Mouse (Mus musculus): Measurements from ENCODE around the gene Ndc1. TPM values are rescaled to one million over a fixed set of nuclear protein-coding genes. Genes with fewer than 3 reads are reported as not detected.

Gene Ndc1
- polyA plus RNA-seq, 1 experiment, result 77.2 TPM

GRCm38 (mm10) chr4:107443621-107444020 is 76.0 kb downstream of the Ndc1 start:
- Histone ChIP-seq H3K36me3 (ENCODE audit: control insufficient read depth, insufficient read depth, low read length, poor library complexity, severe bottlenecking) (no peaks in the 10 kb centered on the region), H3K27ac (ENCODE audit: insufficient read depth, low read length) (no peak overlapping the region), H3K27me3 (ENCODE audit: control insufficient read depth, insufficient read depth, low read length, poor library complexity, severe bottlenecking) (no peaks in the 10 kb centered on the region; the same call in 1 of the 2 replicates), H3K4me1 (ENCODE audit: control insufficient read depth, insufficient read depth, low read length) (no peaks in the 10 kb centered on the region), H3K9ac (ENCODE audit: low read depth, poor library complexity, severe bottlenecking) (no peak overlapping the region), H3K4me3 (ENCODE audit: low read depth, low read length) (no peak overlapping the region), H3K9me3 (replicated peaks; ENCODE audit: control insufficient read depth, insufficient read depth, low read length, poor library complexity, severe bottlenecking) (no peaks in the 10 kb centered on the region)
- no peak for TF ChIP-seq EP300 (IDR thresholded peaks at IDR 0.05; ENCODE audit: insufficient read depth, low read depth, low read length)
- no peak for TF ChIP-seq POLR2A (IDR thresholded peaks at IDR 0.05; ENCODE audit: insufficient read depth, low read length)
- no peak for TF ChIP-seq CTCF (IDR thresholded peaks at IDR 0.05; ENCODE audit: low read depth, low read length)

GRCm38 (mm10) chr4:107448481-107448880 is 80.9 kb downstream of the Ndc1 start:
- no peaks in the 10 kb centered on the region for H3K27me3 ChIP-seq (ENCODE audit: control insufficient read depth, insufficient read depth, low read length, poor library complexity, severe bottlenecking)

GRCm38 (mm10) chr4:107449519-107449918 is 81.9 kb downstream of the Ndc1 start:
- Histone ChIP-seq H3K27ac (ENCODE audit: insufficient read depth, low read length) (no peak overlapping the region), H3K36me3 (ENCODE audit: control insufficient read depth, insufficient read depth, low read length, poor library complexity, severe bottlenecking) (no peaks in the 10 kb centered on the region), H3K9me3 (replicated peaks; ENCODE audit: control insufficient read depth, insufficient read depth, low read length, poor library complexity, severe bottlenecking) (no peaks in the 10 kb centered on the region), H3K4me3 (ENCODE audit: low read depth, low read length) (no peak overlapping the region), H3K4me1 (ENCODE audit: control insufficient read depth, insufficient read depth, low read length) (no peaks in the 10 kb centered on the region), H3K27me3 (ENCODE audit: control insufficient read depth, insufficient read depth, low read length, poor library complexity, severe bottlenecking) (no peaks in the 10 kb centered on the region), H3K9ac (ENCODE audit: low read depth, poor library complexity, severe bottlenecking) (no peak overlapping the region)
- TF ChIP-seq EP300 (IDR thresholded peaks at IDR 0.05; ENCODE audit: insufficient read depth, low read depth, low read length), result no peak
- TF ChIP-seq POLR2A (IDR thresholded peaks at IDR 0.05; ENCODE audit: insufficient read depth, low read length), result no peak
- no peak for TF ChIP-seq CTCF (IDR thresholded peaks at IDR 0.05; ENCODE audit: low read depth, low read length)

More at GRCm38 (mm10) chr4:107448481-107448880, 80.9 kb downstream of the Ndc1 start:
- TF ChIP-seq CTCF (IDR thresholded peaks at IDR 0.05; ENCODE audit: low read depth, low read length), result peak; percentile 41
- TF ChIP-seq POLR2A (IDR thresholded peaks at IDR 0.05; ENCODE audit: insufficient read depth, low read length), result no peak
- Histone ChIP-seq H3K27ac (ENCODE audit: insufficient read depth, low read length) (no peak overlapping the region), H3K9ac (ENCODE audit: low read depth, poor library complexity, severe bottlenecking) (no peak overlapping the region), H3K4me1 (ENCODE audit: control insufficient read depth, insufficient read depth, low read length) (no peaks in the 10 kb centered on the region), H3K4me3 (ENCODE audit: low read depth, low read length) (no peak overlapping the region), H3K9me3 (replicated peaks; ENCODE audit: control insufficient read depth, insufficient read depth, low read length, poor library complexity, severe bottlenecking) (no peaks in the 10 kb centered on the region), H3K36me3 (ENCODE audit: control insufficient read depth, insufficient read depth, low read length, poor library complexity, severe bottlenecking) (no peaks in the 10 kb centered on the region)

DNA sequence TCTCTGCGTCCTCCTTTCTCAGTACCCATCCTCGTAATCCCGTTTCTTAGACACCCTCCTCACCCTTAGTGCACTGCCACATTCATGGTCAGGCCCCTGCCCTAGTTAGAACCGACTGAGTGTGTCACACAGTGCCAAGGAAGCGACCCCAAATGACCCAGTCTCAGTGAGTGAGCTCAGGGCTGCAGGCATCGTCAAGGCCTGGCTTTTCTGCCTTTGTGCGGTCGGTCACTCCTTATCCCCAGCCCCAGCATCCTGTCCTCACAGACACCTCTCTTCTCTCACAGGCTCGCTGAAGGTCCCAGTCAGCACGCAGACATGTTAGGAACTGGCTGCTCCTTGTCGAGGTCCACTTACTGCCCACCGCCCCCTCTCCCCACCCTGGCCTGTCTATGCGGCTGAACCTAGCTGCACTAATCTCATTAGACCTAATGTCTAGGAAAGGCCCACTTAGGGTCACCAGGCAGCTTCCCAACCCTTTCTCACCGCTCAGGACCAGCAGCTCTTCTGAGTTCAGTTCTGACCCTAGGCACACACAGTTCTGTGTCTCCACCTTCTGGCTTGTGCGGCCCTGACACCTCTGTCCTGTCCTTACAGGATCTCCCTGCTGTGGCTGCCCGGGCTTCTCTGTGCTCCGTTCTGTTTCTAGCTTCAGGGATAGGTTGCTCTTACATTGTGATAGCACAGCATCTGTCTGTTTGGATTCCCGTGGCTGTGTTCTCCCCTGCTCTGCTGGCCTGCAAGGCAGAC is 84.9 kb downstream of the Ndc1 start:
- Histone ChIP-seq H3K4me1 (ENCODE audit: control insufficient read depth, insufficient read depth, low read length) (no peaks in the 10 kb centered on the region), H3K27ac (ENCODE audit: insufficient read depth, low read length) (no peak overlapping the region), H3K36me3 (ENCODE audit: control insufficient read depth, insufficient read depth, low read length, poor library complexity, severe bottlenecking) (no peaks in the 10 kb centered on the region), H3K9ac (ENCODE audit: low read depth, poor library complexity, severe bottlenecking) (no peak overlapping the region), H3K4me3 (ENCODE audit: low read depth, low read length) (peak overlapping the region; percentile 15), H3K9me3 (replicated peaks; ENCODE audit: control insufficient read depth, insufficient read depth, low read length, poor library complexity, severe bottlenecking) (no peaks in the 10 kb centered on the region), H3K27me3 (ENCODE audit: control insufficient read depth, insufficient read depth, low read length, poor library complexity, severe bottlenecking) (no peaks in the 10 kb centered on the region)
- TF ChIP-seq POLR2A (IDR thresholded peaks at IDR 0.05; ENCODE audit: insufficient read depth, low read length) (no peak), CTCF (IDR thresholded peaks at IDR 0.05; ENCODE audit: low read depth, low read length) (peak; percentile 46), EP300 (IDR thresholded peaks at IDR 0.05; ENCODE audit: insufficient read depth, low read depth, low read length) (no peak)

GRCm38 (mm10) chr4:107453141-107453984 is 85.8 kb downstream of the Ndc1 start:
- H3K4me3 ChIP-seq (ENCODE audit: low read depth, low read length), result peak overlapping the region; percentile 15
- H3K9me3 ChIP-seq (replicated peaks; ENCODE audit: control insufficient read depth, insufficient read depth, low read length, poor library complexity, severe bottlenecking), result no peaks in the 10 kb centered on the region
- no peaks in the 10 kb centered on the region for H3K4me1 ChIP-seq (ENCODE audit: control insufficient read depth, insufficient read depth, low read length)
- TF ChIP-seq CTCF (IDR thresholded peaks at IDR 0.05; ENCODE audit: low read depth, low read length) (peak; percentile 93), POLR2A (IDR thresholded peaks at IDR 0.05; ENCODE audit: insufficient read depth, low read length) (no peak), EP300 (IDR thresholded peaks at IDR 0.05; ENCODE audit: insufficient read depth, low read depth, low read length) (0 out of 2 replicates have a peak, but pooled peaks have one; percentile 25)
- H3K36me3 ChIP-seq (ENCODE audit: control insufficient read depth, insufficient read depth, low read length, poor library complexity, severe bottlenecking), result no peaks in the 10 kb centered on the region
- no peak overlapping the region for H3K9ac ChIP-seq (ENCODE audit: low read depth, poor library complexity, severe bottlenecking)
- H3K27me3 ChIP-seq (ENCODE audit: control insufficient read depth, insufficient read depth, low read length, poor library complexity, severe bottlenecking), result no peaks in the 10 kb centered on the region
- H3K27ac ChIP-seq (ENCODE audit: insufficient read depth, low read length), result no peak overlapping the region

Data from ES-Bruce4 (cell line).